Mouse (Mus musculus) spleen, adult 2 months (tissue): ENCODE data around the gene Srek1.

Source experiments
- CTCF ChIP-seq: fragments of 200-500 bp; IDR thresholded peaks from 2 replicates; pipeline ENCODE4 v1.5.1; 2011; ENCODE audit warnings: mild to moderate bottlenecking, inconsistent platforms; ENCODE audit not compliant: insufficient read depth, insufficient read length, insufficient replicate concordance; ENCODE audit errors: extremely low read depth
- POLR2A ChIP-seq: fragments of 200-500 bp; IDR thresholded peaks from 2 replicates; pipeline ENCODE4 v1.6.1; 2011; ENCODE audit warnings: low read depth, low read length, inconsistent platforms

GRCm38 (mm10) chr13:103777126-103777525, 2.7 kb upstream of the Srek1 start:
- TF ChIP-seq CTCF: no peak
- no peak for TF ChIP-seq POLR2A
